Mouse (Mus musculus) hindlimb bud, embryonic 11.5 days (tissue): ENCODE measurements at regions not wholly inside any gene's neighbourhood (a gene's known extent, or its start where the extent isn't known, plus 50 kb on each side); places are given as distances from the start of the nearest gene placed in this dataset.

ENCODE experiments used
- DNase-seq: peaks from one replicate; pipeline ENCODE4 v3.0.0-alpha.2; 2012; ENCODE audit warnings: low read depth, low spot score; ENCODE audit errors: extremely low spot score

GRCm38 (mm10) chr7:118042914-118043313, 73.1 kb downstream of the Rps15a start:
- no peak for DNase-seq

GRCm38 (mm10) chr7:118039862-118040261, 76.1 kb downstream of the Rps15a start:
- DNase-seq, result no peak

- DNase-seq, result no peak
These were observed 78.9 kb downstream of the Rps15a start for GRCm38 (mm10) chr7:118037062-118037461.

GRCm38 (mm10) chr7:118026106-118026526, 89.9 kb downstream of the Rps15a start:
- no peak for DNase-seq

- DNase-seq, result no peak
These were observed 111.4 kb downstream of the Rps15a start for GRCm38 (mm10) chr7:118004620-118005019.

GRCm38 (mm10) chr7:118001881-118002280, 114.1 kb downstream of the Rps15a start:
- no peak for DNase-seq

GRCm38 (mm10) chr7:118001121-118001520, 114.9 kb downstream of the Rps15a start:
- peak; percentile 39 for DNase-seq

- DNase-seq, result no peak
These were observed 133.8 kb downstream of the Rps15a start for GRCm38 (mm10) chr7:117982177-117982576.

- DNase-seq, result no peak
These were observed 144.8 kb downstream of the Rps15a start for GRCm38 (mm10) chr7:117971176-117971575.

GRCm38 (mm10) chr7:117943435-117943834, 172.6 kb downstream of the Rps15a start:
- DNase-seq, result no peak

- DNase-seq, result no peak
These were observed 176.4 kb downstream of the Rps15a start for GRCm38 (mm10) chr7:117939618-117940017.

- DNase-seq, result no peak
These were observed 181.1 kb downstream of the Rps15a start for GRCm38 (mm10) chr7:117934908-117935307.

GRCm38 (mm10) chr7:117931234-117931895, 184.6 kb downstream of the Rps15a start:
- peak; percentile 5 for DNase-seq

GRCm38 (mm10) chr7:117930392-117930791, 185.6 kb downstream of the Rps15a start:
- no peak for DNase-seq

GRCm38 (mm10) chr7:117926396-117926795, 189.6 kb downstream of the Rps15a start:
- no peak for DNase-seq

- DNase-seq, result no peak
These were observed 193.7 kb downstream of the Rps15a start for GRCm38 (mm10) chr7:117922270-117922669.

- no peak for DNase-seq
These were observed 197.6 kb downstream of the Rps15a start for GRCm38 (mm10) chr7:117918206-117918995.

- DNase-seq, result no peak
These were observed 199.1 kb downstream of the Rps15a start for GRCm38 (mm10) chr7:117916915-117917314.

- no peak for DNase-seq
These were observed 203.5 kb downstream of the Rps15a start for GRCm38 (mm10) chr7:117912453-117912852.

- no peak for DNase-seq
These were observed 204.9 kb downstream of the Rps15a start for GRCm38 (mm10) chr7:117911062-117911461.

GRCm38 (mm10) chr7:117896528-117896927, 219.5 kb downstream of the Rps15a start:
- DNase-seq, result no peak

- no peak for DNase-seq
These were observed 228.7 kb downstream of the Rps15a start for GRCm38 (mm10) chr7:117887288-117887687.
